In the genomic region with DNA sequence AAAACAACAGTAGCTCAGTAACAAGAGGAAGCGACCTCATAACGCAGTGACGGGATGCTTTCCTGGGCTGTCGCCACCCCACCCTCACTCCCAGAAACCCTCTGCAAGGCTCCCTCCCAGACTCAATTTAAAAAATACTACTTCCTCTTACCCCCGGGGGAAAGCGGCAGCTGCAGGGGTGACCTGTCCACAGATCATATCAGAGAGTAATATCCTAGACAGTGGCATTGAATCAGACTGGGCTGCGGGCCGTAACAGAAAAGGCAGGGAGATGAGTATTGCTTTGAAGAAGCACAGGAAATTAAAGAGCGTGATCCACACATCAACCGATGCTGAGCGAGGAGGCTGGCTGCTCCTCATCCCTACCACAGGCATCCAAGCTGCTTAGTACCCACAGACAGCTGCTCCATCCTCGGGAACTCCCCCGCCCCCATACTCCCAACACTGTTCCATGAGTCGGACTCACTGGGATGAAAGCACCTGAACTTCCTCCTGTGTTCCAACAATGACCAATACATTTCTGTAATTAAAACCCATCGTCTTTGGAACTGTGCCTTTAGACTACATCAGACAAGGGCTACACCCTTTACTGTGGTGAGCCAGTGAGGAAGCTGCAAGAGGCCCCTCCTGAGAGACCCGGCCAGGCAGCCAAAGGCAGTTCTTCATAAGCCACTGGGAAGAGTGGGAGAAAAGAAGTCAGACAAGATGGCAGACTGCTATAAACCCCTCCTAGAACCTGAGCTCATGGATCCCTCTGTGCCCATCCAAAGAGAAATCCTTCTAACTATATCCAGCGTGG, we compare ENCODE assay signal across 8 mouse cellular contexts.
A peak's percentile ranks its signal among the peaks of the same experiment; 100 is the strongest.
DNase-seq lines count a peak whose midpoint lies in the region; ATAC-seq lines count a peak whose summit lies in the region.

No protein-coding gene starts in this region.

- no peaks in the 10 kb centered on the region for H3K27me3 ChIP-seq in kidney, embryonic 14.5 days (ENCODE audit: control insufficient read depth, insufficient read depth, low read length)
- no peaks in the 10 kb centered on the region for H3K27me3 ChIP-seq in hindbrain, embryonic 12.5 days

- WGBS in kidney, embryonic 14.5 days: 22% methylated on average over 17 of the region's 17 CpGs
- 57% methylated on average over 17 of the region's 17 CpGs for WGBS in hindbrain, embryonic 12.5 days

- peaks cover 57% of the 10 kb centered on the region for H3K4me1 ChIP-seq in kidney, embryonic 14.5 days (ENCODE audit: control insufficient read depth, insufficient read depth, low read length)
- peaks cover 78% of the 10 kb centered on the region for H3K4me1 ChIP-seq in hindbrain, embryonic 12.5 days

- DNase-seq in kidney, postnatal 10 days: no peak
- DNase-seq in CD4-positive helper T cell, adult 2 months (ENCODE audit: low read depth, low spot score): peak; percentile 57
- peak; percentile 61 to 79 for DNase-seq in cerebellum, postnatal 14 days
- no peak for DNase-seq in retina, postnatal 1 day
- no peak for DNase-seq in lung, postnatal 14 days

- H3K9ac ChIP-seq in kidney, embryonic 14.5 days (ENCODE audit: low read depth, low read length): no peak overlapping the region
- H3K9ac ChIP-seq in hindbrain, embryonic 12.5 days: peak overlapping the region; percentile 23; the same call in 1 of the 2 replicates

- H3K27ac ChIP-seq in kidney, embryonic 14.5 days (ENCODE audit: low read depth, low read length): peak overlapping the region; percentile 71
- H3K27ac ChIP-seq in hindbrain, embryonic 12.5 days: peak overlapping the region; percentile 74

- no peak overlapping the region for H3K4me3 ChIP-seq in kidney, embryonic 14.5 days (ENCODE audit: low read length)
- H3K4me3 ChIP-seq in hindbrain, embryonic 12.5 days: no peak overlapping the region

- no peaks in the 10 kb centered on the region for H3K9me3 ChIP-seq in kidney, embryonic 14.5 days (ENCODE audit: control insufficient read depth, low read length)
- H3K9me3 ChIP-seq in hindbrain, embryonic 12.5 days (replicated peaks): no peaks in the 10 kb centered on the region

- 0 out of 2 replicates have a peak overlapping the region, but pooled peaks have one; percentile 0 for H3K4me2 ChIP-seq in kidney, embryonic 14.5 days (replicated peaks; ENCODE audit: low read depth, low read length)
- H3K4me2 ChIP-seq in hindbrain, embryonic 12.5 days (replicated peaks): no peak overlapping the region

- no peak for ATAC-seq in kidney, embryonic 14.5 days (ENCODE audit: low FRiP score, low TSS enrichment)
- peak; percentile 61 for ATAC-seq in hindbrain, embryonic 12.5 days (ENCODE audit: low FRiP score)
- ATAC-seq in megakaryocyte progenitor cell, adult 5-6 weeks (replicated peaks; ENCODE audit: poor library complexity): peak; percentile 72

- H3K36me3 ChIP-seq in kidney, embryonic 14.5 days (ENCODE audit: control insufficient read depth, insufficient read depth, low read length): no peaks in the 10 kb centered on the region; the same call in 1 of the 2 replicates
- peaks cover 9% of the 10 kb centered on the region; the same call in 1 of the 2 replicates for H3K36me3 ChIP-seq in hindbrain, embryonic 12.5 days

Comparison
In these comparisons a context has a peak if more than half of its experiments do, and no peak if none do; other contexts are left out.
1. DNase-seq: peak in CD4-positive helper T cell, adult 2 months (single experiment) and cerebellum, postnatal 14 days (2 of 2); none in kidney, postnatal 10 days (single experiment), retina, postnatal 1 day (single experiment) and lung, postnatal 14 days (single experiment).